Mouse (Mus musculus): ENCODE data around the gene Fcrl5. TPM values are rescaled to one million over a fixed set of nuclear protein-coding genes. Genes with fewer than 3 reads are reported as not detected.

The Fcrl5 gene
- polyA plus RNA-seq, 1 experiment, result 0.14 TPM

GRCm38 (mm10) chr3:87540028-87540675 lies 104.6 kb downstream of the Fcrl5 start:
- TF ChIP-seq CTCF (IDR thresholded peaks at IDR 0.05; ENCODE audit: insufficient read depth, low read length) (no peak), POLR2A (IDR thresholded peaks at IDR 0.05; ENCODE audit: borderline replicate concordance, extremely low read depth, low read depth, low read length) (no peak)
- Histone ChIP-seq H3K4me3 (replicated peaks; ENCODE audit: extremely low read depth, low read depth, low read length) (no peak overlapping the region), H3K4me1 (ENCODE audit: control insufficient read depth, insufficient read depth, low read length) (no peaks in the 10 kb centered on the region; the same call in 1 of the 2 replicates)
- 73% methylated on average over 11 of the region's 11 CpGs for WGBS
- no peak for DNase-seq

- H3K4me3 ChIP-seq (replicated peaks; ENCODE audit: extremely low read depth, low read depth, low read length), result no peak overlapping the region
- 51% methylated on average over 8 of the region's 8 CpGs for WGBS
- no peaks in the 10 kb centered on the region; the same call in 1 of the 2 replicates for H3K4me1 ChIP-seq (ENCODE audit: control insufficient read depth, insufficient read depth, low read length)
- no peak for TF ChIP-seq POLR2A (IDR thresholded peaks at IDR 0.05; ENCODE audit: borderline replicate concordance, extremely low read depth, low read depth, low read length)
- DNase-seq, result no peak
Measured at GRCm38 (mm10) chr3:87540714-87541113, 105.1 kb downstream of the Fcrl5 start.

- H3K4me3 ChIP-seq (replicated peaks; ENCODE audit: extremely low read depth, low read depth, low read length), result no peak overlapping the region
- no peak for TF ChIP-seq POLR2A (IDR thresholded peaks at IDR 0.05; ENCODE audit: borderline replicate concordance, extremely low read depth, low read depth, low read length)
- no peak for TF ChIP-seq CTCF (IDR thresholded peaks at IDR 0.05; ENCODE audit: insufficient read depth, low read length)
- H3K4me1 ChIP-seq (ENCODE audit: control insufficient read depth, insufficient read depth, low read length), result no peaks in the 10 kb centered on the region; the same call in 1 of the 2 replicates
- DNase-seq, result no peak
- WGBS, result 58% methylated on average over 7 of the region's 7 CpGs
Measured at GRCm38 (mm10) chr3:87542481-87543215, 107.1 kb downstream of the Fcrl5 start.

- TF ChIP-seq POLR2A (IDR thresholded peaks at IDR 0.05; ENCODE audit: borderline replicate concordance, extremely low read depth, low read depth, low read length) (no peak), CTCF (IDR thresholded peaks at IDR 0.05; ENCODE audit: insufficient read depth, low read length) (no peak)
- DNase-seq, result no peak
- no peak overlapping the region for H3K4me3 ChIP-seq (replicated peaks; ENCODE audit: extremely low read depth, low read depth, low read length)
- 89% methylated on average over 3 of the region's 3 CpGs for WGBS
- no peaks in the 10 kb centered on the region for H3K4me1 ChIP-seq (ENCODE audit: control insufficient read depth, insufficient read depth, low read length)
Measured at GRCm38 (mm10) chr3:87545554-87545953, 110.0 kb downstream of the Fcrl5 start.

- Histone ChIP-seq H3K4me3 (replicated peaks; ENCODE audit: extremely low read depth, low read depth, low read length) (no peak overlapping the region), H3K4me1 (ENCODE audit: control insufficient read depth, insufficient read depth, low read length) (no peaks in the 10 kb centered on the region)
- TF ChIP-seq CTCF (IDR thresholded peaks at IDR 0.05; ENCODE audit: insufficient read depth, low read length) (no peak), POLR2A (IDR thresholded peaks at IDR 0.05; ENCODE audit: borderline replicate concordance, extremely low read depth, low read depth, low read length) (no peak)
- DNase-seq, result no peak
- 79% methylated on average over 10 of the region's 10 CpGs for WGBS
Measured at GRCm38 (mm10) chr3:87546291-87546721, 110.7 kb downstream of the Fcrl5 start.

GRCm38 (mm10) chr3:87549908-87550307 lies 114.3 kb downstream of the Fcrl5 start:
- TF ChIP-seq CTCF (IDR thresholded peaks at IDR 0.05; ENCODE audit: insufficient read depth, low read length) (no peak), POLR2A (IDR thresholded peaks at IDR 0.05; ENCODE audit: borderline replicate concordance, extremely low read depth, low read depth, low read length) (no peak)
- DNase-seq, result no peak
- H3K4me1 ChIP-seq (ENCODE audit: control insufficient read depth, insufficient read depth, low read length), result no peaks in the 10 kb centered on the region
- 19% methylated on average over 14 of the region's 14 CpGs for WGBS
- H3K4me3 ChIP-seq (replicated peaks; ENCODE audit: extremely low read depth, low read depth, low read length), result no peak overlapping the region

Other genes with a start within 250 kb of the Fcrl5 start
- 4.3 and 5.3 TPM in 2 replicates for gene Fcrls, start 172.0 kb upstream of the Fcrl5 start, polyA plus RNA-seq (2012; rRNA removed)
- gene Cd5l, start 77.9 kb upstream of the Fcrl5 start, polyA plus RNA-seq (2012; rRNA removed), result 1.5 and 2.8 TPM in 2 replicates
- gene Fcrl1, start 59.4 kb upstream of the Fcrl5 start, polyA plus RNA-seq (2012; rRNA removed), result 2.1 and 2.6 TPM in 2 replicates
- gene Etv3, start 89.6 kb downstream of the Fcrl5 start, polyA plus RNA-seq (2012; rRNA removed), result 16.7 and 17.8 TPM in 2 replicates
- 32.9 and 53.8 TPM in 2 replicates for gene Arhgef11, start 181.8 kb downstream of the Fcrl5 start, polyA plus RNA-seq (2012; rRNA removed)

Data from lung, adult 2 months (tissue).